Mouse (Mus musculus) cerebellum, adult 2 months (tissue): ENCODE results near the gene Ptpa. TPM values are rescaled to one million over a fixed set of nuclear protein-coding genes. Genes with fewer than 3 reads are reported as not detected.

ENCODE experiments used
- DNase-seq, 2 experiments: peaks; one replicate each; pipeline ENCODE4 v3.0.0; 2021
- H3K27ac ChIP-seq: fragments of 200-500 bp; 2 replicates; pipeline ENCODE4 v1.5.1; 2012; ENCODE audit warnings: low read length, control low read depth, inconsistent platforms; ENCODE audit not compliant: insufficient read depth
- H3K27me3 ChIP-seq: fragments of 200-500 bp; 2 replicates; pipeline ENCODE4 v1.6.1; 2012; ENCODE audit warnings: inconsistent platforms, mild to moderate bottlenecking, low read length, moderate library complexity; ENCODE audit not compliant: control insufficient read depth, insufficient read depth
- H3K4me1 ChIP-seq: fragments of 200-500 bp; 2 replicates; pipeline ENCODE4 v1.6.1; 2011; ENCODE audit warnings: low read length; ENCODE audit not compliant: control insufficient read depth, insufficient read depth
- H3K4me3 ChIP-seq: fragments of 200-500 bp; replicated peaks from 2 replicates; pipeline ENCODE3; 2011; ENCODE audit warnings: mild to moderate bottlenecking, low read depth, low read length, control low read depth; ENCODE audit not compliant: insufficient read depth
- CTCF ChIP-seq: fragments of 200-500 bp; IDR thresholded peaks from 2 replicates; pipeline ENCODE4 v1.5.1; 2011; ENCODE audit warnings: low read depth, mild to moderate bottlenecking, control low read depth, low read length, moderate library complexity, borderline replicate concordance; ENCODE audit not compliant: insufficient read depth
- POLR2A ChIP-seq: fragments of 200-500 bp; IDR thresholded peaks from 2 replicates; pipeline ENCODE4 v1.6.1; 2011; ENCODE audit warnings: low read length, control low read depth, borderline replicate concordance; ENCODE audit not compliant: insufficient read depth
- WGBS: fragments of 180-500 bp; shearing (Covaris S2); methylation state at CpG from one replicate; pipeline ENCODE4 v1.1.7; 2018; 5-methylcytosine and 5-hydroxymethylcytosine counted together
- polyA plus RNA-seq: library from polyadenylated mRNA; depleted of rRNA; stranded (reverse); fragments of >200 nt; gene quantifications from 2 replicates; pipeline ENCODE4 v1.2.3, GENCODE M21; 2012; rRNA removed

The Ptpa gene
- 204 and 207 TPM in 2 replicates for polyA plus RNA-seq

DNA sequence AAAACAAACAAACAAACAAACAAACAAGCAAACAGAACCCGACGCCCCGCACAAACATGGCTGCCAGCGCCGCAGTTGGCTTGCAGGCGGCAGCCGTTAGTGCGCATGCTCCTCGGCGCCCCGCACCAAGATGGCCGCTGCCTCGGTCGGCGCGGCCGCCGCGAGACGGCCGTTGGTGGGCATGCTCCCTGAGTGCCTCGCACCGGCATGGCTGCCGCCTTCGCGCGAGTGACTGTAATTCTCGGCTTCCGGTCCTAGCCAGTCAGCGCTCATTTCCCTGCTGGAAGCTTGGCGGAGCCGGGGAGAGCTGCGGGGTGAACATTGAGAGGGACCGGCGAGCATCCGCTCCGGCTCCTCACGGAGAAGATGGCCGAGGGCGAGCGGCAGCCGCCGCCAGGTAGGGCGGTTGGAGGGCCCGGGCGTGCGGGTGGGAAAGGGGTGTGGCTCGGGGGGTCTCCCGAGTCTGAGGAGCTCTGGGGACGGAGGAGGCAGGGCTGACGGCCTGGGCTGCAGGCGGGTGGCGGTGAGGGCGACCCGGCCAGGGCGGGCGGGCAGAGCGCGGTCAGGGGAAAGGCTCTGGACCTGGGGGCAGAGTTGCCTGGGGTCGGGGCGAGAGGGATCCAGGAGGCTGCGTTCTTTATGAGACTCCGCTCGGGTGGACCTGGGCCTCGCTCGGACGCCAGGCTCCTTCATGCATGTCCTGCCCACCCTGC is at the start of gene Ptpa:
Gene Ptpa, plus strand, starts transcription at position 104 of the 713 bp plus-strand sequence.
- WGBS = under 1% methylated on average over 67 of the region's 67 CpGs
- DNase-seq = peak; percentile 92 to 94
- Histone ChIP-seq H3K27ac (peak within 1 kb of the TSS; percentile 85), H3K4me3 (peak within 1 kb of the TSS; percentile 68), H3K27me3 (no peaks in the 10 kb centered on the region), H3K4me1 (peaks cover 14% of the 10 kb centered on the region)
- TF ChIP-seq CTCF (no peak), POLR2A (peak; percentile 46; the same call in 1 of the 2 replicates)

DNA sequence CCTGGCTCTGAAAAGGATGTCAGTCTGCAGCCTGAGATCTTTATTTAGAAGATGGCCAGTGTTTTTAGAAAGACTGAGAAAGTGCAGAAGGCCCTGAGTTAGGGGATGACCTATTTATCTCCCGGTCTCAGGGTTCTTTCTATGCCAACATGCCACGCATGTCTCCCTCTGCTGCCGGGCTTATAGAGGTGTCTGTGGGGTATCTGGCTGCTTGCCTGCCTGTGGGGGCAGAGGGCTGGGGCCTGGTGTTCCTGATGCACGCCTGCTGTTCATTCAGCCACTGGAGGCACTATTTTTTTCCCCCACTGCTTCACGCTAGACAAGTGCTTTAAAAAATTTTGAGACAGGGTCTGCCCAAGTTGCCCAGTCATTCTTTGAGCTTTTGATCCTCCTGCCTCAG is 49.6 kb upstream of the Ptpa start:
- Histone ChIP-seq H3K27me3 (no peaks in the 10 kb centered on the region), H3K4me1 (peaks cover 16% of the 10 kb centered on the region), H3K4me3 (no peak overlapping the region), H3K27ac (no peak overlapping the region; the same call in 1 of the 2 replicates)
- 6% methylated on average over 5 of the region's 5 CpGs for WGBS
- TF ChIP-seq POLR2A (no peak), CTCF (no peak)
- no peak for DNase-seq

DNA sequence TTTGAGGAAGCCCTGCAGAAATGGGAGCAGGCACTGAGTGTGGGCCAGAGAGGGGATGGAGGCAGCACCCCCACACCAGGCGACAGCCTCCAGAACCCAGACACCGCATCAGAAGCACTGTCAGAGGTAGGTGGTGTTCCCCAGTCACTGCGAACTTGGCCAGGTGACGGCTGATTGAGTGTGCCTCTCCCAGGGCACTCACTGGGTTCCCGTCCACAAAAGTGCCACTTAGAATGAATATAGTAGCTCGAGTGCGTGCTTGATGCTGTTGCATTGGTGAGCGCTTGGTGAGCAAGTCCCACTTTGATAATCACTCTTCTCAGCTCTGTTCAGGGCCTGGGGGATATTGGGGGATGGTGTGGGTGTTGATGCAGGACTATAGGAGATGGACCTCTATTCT is 44.3 kb upstream of the Ptpa start:
- TF ChIP-seq CTCF (no peak), POLR2A (no peak)
- WGBS = 97% methylated on average over 8 of the region's 8 CpGs

DNA sequence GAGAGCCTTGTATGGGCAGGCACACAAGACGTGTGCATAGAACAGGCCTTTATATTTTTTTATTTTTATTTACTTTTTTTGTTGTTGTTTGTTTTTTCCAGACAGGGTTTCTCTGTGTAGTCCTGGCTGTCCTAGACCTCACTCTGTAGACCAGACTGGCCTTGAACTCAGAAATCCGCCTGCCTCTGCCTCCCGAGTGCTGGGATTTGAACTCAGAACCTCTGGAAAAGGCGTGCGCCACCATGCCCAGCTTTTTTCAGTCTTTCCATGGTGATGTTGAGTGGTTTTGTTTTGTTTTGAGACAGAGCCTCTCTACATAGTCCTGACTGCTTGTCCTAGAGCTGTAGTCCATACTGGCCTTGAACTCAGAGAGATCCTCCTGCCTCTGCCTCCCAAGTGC is 43.1 kb upstream of the Ptpa start:
- 97% methylated on average over 5 of the region's 5 CpGs for WGBS
- Histone ChIP-seq H3K27ac (no peak overlapping the region), H3K4me1 (no peaks in the 10 kb centered on the region), H3K4me3 (no peak overlapping the region), H3K27me3 (no peaks in the 10 kb centered on the region)
- TF ChIP-seq CTCF = no peak
- TF ChIP-seq POLR2A = no peak
- no peak for DNase-seq

More for the DNA sequence above, 44.3 kb upstream of the Ptpa start:
- no peak for DNase-seq
- Histone ChIP-seq H3K27ac (no peak overlapping the region), H3K27me3 (no peaks in the 10 kb centered on the region), H3K4me3 (no peak overlapping the region), H3K4me1 (peaks cover 3% of the 10 kb centered on the region)

DNA sequence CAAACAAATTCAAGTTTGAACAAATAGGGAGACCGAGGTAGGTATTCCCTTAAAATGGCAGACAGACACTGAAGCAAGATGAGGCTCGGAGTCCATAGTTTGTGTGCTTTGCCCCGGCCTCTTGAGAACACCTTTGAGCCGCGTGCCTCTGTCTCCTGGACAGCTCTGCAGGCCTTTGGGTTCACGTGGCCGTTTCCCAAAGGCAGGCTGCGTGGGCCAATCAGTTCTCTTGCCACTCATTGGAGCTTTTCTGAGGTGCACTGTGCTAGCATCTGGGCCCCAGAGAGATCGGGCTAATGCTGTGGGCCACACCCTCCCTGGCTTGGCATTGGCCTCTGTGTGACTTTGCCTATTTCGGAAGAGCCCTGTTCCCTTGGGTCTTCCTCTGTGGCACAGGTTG is 39.9 kb upstream of the Ptpa start:
- Histone ChIP-seq H3K27ac (no peak overlapping the region), H3K4me1 (no peaks in the 10 kb centered on the region), H3K4me3 (no peak overlapping the region), H3K27me3 (no peaks in the 10 kb centered on the region)
- no peak for DNase-seq
- 90% methylated on average over 10 of the region's 10 CpGs for WGBS
- TF ChIP-seq POLR2A (no peak), CTCF (no peak)

DNA sequence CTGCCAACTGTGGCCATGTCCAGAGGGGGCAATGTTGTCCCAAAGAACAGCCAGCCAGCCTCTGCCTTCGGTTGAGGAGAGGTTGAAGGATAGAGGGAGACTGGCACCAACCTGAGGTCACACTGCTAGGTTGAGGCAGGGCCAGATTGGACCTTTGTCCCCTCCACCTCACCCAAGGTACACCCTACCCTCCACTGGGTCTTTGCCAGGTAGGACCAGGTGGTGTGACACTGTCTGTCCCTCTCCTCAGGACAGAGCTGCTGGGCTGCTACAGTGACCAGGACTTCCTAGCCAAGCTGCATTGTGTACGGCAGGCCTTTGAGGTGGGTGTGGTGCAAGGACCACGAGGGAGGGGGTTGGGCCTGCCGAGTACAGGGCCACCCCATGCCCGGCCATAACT is 38.1 kb upstream of the Ptpa start:
- no peaks in the 10 kb centered on the region for H3K4me1 ChIP-seq
- TF ChIP-seq CTCF = no peak
- TF ChIP-seq POLR2A = no peak
- H3K27ac ChIP-seq = no peak overlapping the region
- WGBS = 63% methylated on average over 5 of the region's 5 CpGs
- no peak for DNase-seq
- no peak overlapping the region for H3K4me3 ChIP-seq
- no peaks in the 10 kb centered on the region for H3K27me3 ChIP-seq

DNA sequence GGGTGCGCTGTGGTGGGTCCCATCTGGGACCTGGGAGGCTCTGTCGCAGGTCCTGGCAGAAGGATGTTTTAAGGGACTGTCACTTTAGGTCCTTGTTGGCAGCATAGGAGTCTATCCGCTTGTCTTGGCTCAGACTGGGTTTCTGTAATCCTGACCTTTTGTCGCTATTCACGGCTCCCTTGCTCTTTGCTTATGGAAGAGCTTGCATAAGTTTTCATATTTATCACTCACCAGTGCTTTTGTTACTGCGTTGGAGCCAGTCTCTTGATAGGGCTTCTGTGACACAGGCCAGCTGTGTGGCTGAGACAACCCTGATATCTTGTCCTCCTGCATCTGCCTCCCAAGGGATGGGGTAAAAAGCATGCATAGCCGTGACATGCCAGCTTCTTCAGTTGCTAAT is 36.5 kb upstream of the Ptpa start:
- no peaks in the 10 kb centered on the region for H3K4me1 ChIP-seq
- DNase-seq = no peak
- no peak overlapping the region for H3K4me3 ChIP-seq
- WGBS = 74% methylated on average over 7 of the region's 7 CpGs
- H3K27me3 ChIP-seq = no peaks in the 10 kb centered on the region
- TF ChIP-seq CTCF (no peak), POLR2A (no peak)
- H3K27ac ChIP-seq = no peak overlapping the region
